Mouse (Mus musculus): Measurements from ENCODE around the gene 9930111J21Rik1. TPM values are rescaled to one million over a fixed set of nuclear protein-coding genes. Genes with fewer than 3 reads are reported as not detected.

9930111J21Rik1 gene
- 0.62 and 0.63 TPM in 2 replicates for polyA plus RNA-seq (2021; fragmentation: Nextera tagmentation)
- long read RNA-seq, experiment 1: 0 reads
- long read RNA-seq, experiment 2, partial matches to known transcripts: 0 of 5 reads
- long read RNA-seq, experiment 2, other reads (novel, unspliced or antisense): 1 of 5 reads

GRCm38 (mm10) chr11:48979251-48979650 is at the start of gene 9930111J21Rik1:
TSS of gene 9930111J21Rik1 (minus strand) at chr11:48979398.

GRCm38 (mm10) chr11:48994018-48994417 is 14.8 kb upstream of the 9930111J21Rik1 start, which contains the start of gene Tgtp1:
TSS of gene Tgtp1 (minus strand) at chr11:48994172.

GRCm38 (mm10) chr11:48991740-48992520 is 12.7 kb upstream of the 9930111J21Rik1 start, which contains the start of gene Gm12185:
TSS of gene Gm12185 (minus strand) at chr11:48992226.

GRCm38 (mm10) chr11:48978240-48978939 is 808 bp downstream of the 9930111J21Rik1 start, which contains the start of gene Olfr56:
TSS of gene Olfr56 (plus strand) at chr11:48978889.

GRCm38 (mm10) chr11:48946090-48946489 is 33.1 kb downstream of the 9930111J21Rik1 start, which contains the start of gene Psme2b:
TSS of gene Psme2b (minus strand) at chr11:48946190.

GRCm38 (mm10) chr11:48902021-48902420 is 77.2 kb downstream of the 9930111J21Rik1 start, which contains the start of gene Gm5431:
TSS of gene Gm5431 (minus strand) at chr11:48902214.

Other genes starting within 250 kb of the 9930111J21Rik1 start
- 215 and 222 TPM in 2 replicates for gene Rack1, start 179.1 kb downstream of the 9930111J21Rik1 start, polyA plus RNA-seq (2021; fragmentation: Nextera tagmentation)
- 2.9 and 3.2 TPM in 2 replicates for gene Trim41, start 162.0 kb downstream of the 9930111J21Rik1 start, polyA plus RNA-seq (2021; fragmentation: Nextera tagmentation)
- gene Trim7, start 153.3 kb downstream of the 9930111J21Rik1 start, polyA plus RNA-seq (2021; fragmentation: Nextera tagmentation): 0.53 and 0.62 TPM in 2 replicates
- 0.18 TPM in 1 of 2 replicates, not detected in the other for gene Gm12184, start 152.7 kb downstream of the 9930111J21Rik1 start, polyA plus RNA-seq (2021; fragmentation: Nextera tagmentation)
- gene Irgm1, start 107.7 kb downstream of the 9930111J21Rik1 start, polyA plus RNA-seq (2021; fragmentation: Nextera tagmentation): 10.0 and 13.6 TPM in 2 replicates
- gene Gm5431, start 77.2 kb downstream of the 9930111J21Rik1 start, polyA plus RNA-seq (2021; fragmentation: Nextera tagmentation): 0.15 TPM in 2 replicates
- gene Psme2b, start 33.2 kb downstream of the 9930111J21Rik1 start, polyA plus RNA-seq (2021; fragmentation: Nextera tagmentation): 3.0 and 3.3 TPM in 2 replicates
- not detected in 2 replicates for gene Olfr56, start 509 bp downstream of the 9930111J21Rik1 start, polyA plus RNA-seq (2021; fragmentation: Nextera tagmentation)
- 0.03 TPM in 1 of 2 replicates, not detected in the other for gene Gm12185, start 12.8 kb upstream of the 9930111J21Rik1 start, polyA plus RNA-seq (2021; fragmentation: Nextera tagmentation)
- 0.95 and 3.9 TPM in 2 replicates for gene Tgtp1, start 14.8 kb upstream of the 9930111J21Rik1 start, polyA plus RNA-seq (2021; fragmentation: Nextera tagmentation)
- 0.38 and 0.40 TPM in 2 replicates for gene 9930111J21Rik2, start 71.8 kb upstream of the 9930111J21Rik1 start, polyA plus RNA-seq (2021; fragmentation: Nextera tagmentation)
- gene Tgtp2, start 84.8 kb upstream of the 9930111J21Rik1 start, polyA plus RNA-seq (2021; fragmentation: Nextera tagmentation): 1.2 and 1.8 TPM in 2 replicates
- gene Ifi47, start 97.2 kb upstream of the 9930111J21Rik1 start, polyA plus RNA-seq (2021; fragmentation: Nextera tagmentation): 2.1 and 2.3 TPM in 2 replicates
- not detected in 2 replicates for gene Olfr1396, start 135.5 kb upstream of the 9930111J21Rik1 start, polyA plus RNA-seq (2021; fragmentation: Nextera tagmentation)
- not detected in 2 replicates for gene Olfr1395, start 162.9 kb upstream of the 9930111J21Rik1 start, polyA plus RNA-seq (2021; fragmentation: Nextera tagmentation)
- not detected in 2 replicates for gene Olfr1394, start 175.0 kb upstream of the 9930111J21Rik1 start, polyA plus RNA-seq (2021; fragmentation: Nextera tagmentation)
- gene Btnl9, start 207.8 kb upstream of the 9930111J21Rik1 start, polyA plus RNA-seq (2021; fragmentation: Nextera tagmentation): not detected in 2 replicates
- 11.0 and 11.7 TPM in 2 replicates for gene Zfp62, start 223.9 kb upstream of the 9930111J21Rik1 start, polyA plus RNA-seq (2021; fragmentation: Nextera tagmentation)